Mouse (Mus musculus) stomach, postnatal 0 days (tissue): ENCODE results near the gene Hcrtr1. TPM values are rescaled to one million over a fixed set of nuclear protein-coding genes. Genes with fewer than 3 reads are reported as not detected.
A peak's percentile ranks its signal among the peaks of the same experiment; 100 is the strongest.

Source experiments
- ATAC-seq: fragments of 200-750 bp; cut with Nextera tagmentation; 2 replicates; pipeline ENCODE4 v1.8.0; 2017; ENCODE audit not compliant: low FRiP score, low TSS enrichment
- DNase-seq: peaks from one replicate; pipeline ENCODE4 v3.0.0-alpha.2; 2016; ENCODE audit warnings: low spot score
- H3K27ac ChIP-seq: fragments of 300-500 bp; sonication (generic); replicated peaks from 2 replicates; pipeline ENCODE4 v1.5.1; 2014; ENCODE audit warnings: mild to moderate bottlenecking, control low read depth
- H3K27me3 ChIP-seq: fragments of 300-500 bp; sonication (generic); 2 replicates; pipeline ENCODE4 v1.6.1; 2014; ENCODE audit warnings: low read length; ENCODE audit not compliant: control insufficient read depth, insufficient read depth
- H3K36me3 ChIP-seq: fragments of 300-500 bp; sonication (generic); 2 replicates; pipeline ENCODE4 v1.6.1; 2014; ENCODE audit warnings: low read length, mixed read lengths; ENCODE audit not compliant: control insufficient read depth, insufficient read depth
- H3K4me1 ChIP-seq: fragments of 300-500 bp; sonication (generic); replicated peaks from 2 replicates; pipeline ENCODE4 v1.6.1; 2014; ENCODE audit warnings: antibody characterized with exemption; ENCODE audit not compliant: control insufficient read depth, insufficient read depth
- H3K4me2 ChIP-seq: fragments of 300-500 bp; sonication (generic); replicated peaks from 2 replicates; pipeline ENCODE4 v1.6.1; 2014; ENCODE audit warnings: low read depth, mild to moderate bottlenecking, control low read depth, moderate library complexity
- H3K4me3 ChIP-seq: fragments of 300-500 bp; sonication (generic); 2 replicates; pipeline ENCODE4 v1.5.1; 2014; ENCODE audit warnings: low read depth, low read length, control low read depth
- H3K9ac ChIP-seq: fragments of 300-500 bp; sonication (generic); 2 replicates; pipeline ENCODE4 v1.6.1; 2014; ENCODE audit warnings: mild to moderate bottlenecking, low read length, control low read depth, mixed read lengths
- H3K9me3 ChIP-seq: fragments of 300-500 bp; sonication (generic); 2 replicates; pipeline ENCODE4 v1.6.1; 2016; ENCODE audit warnings: low read length; ENCODE audit not compliant: control insufficient read depth
- CTCF ChIP-seq: IDR thresholded peaks from 2 replicates; pipeline ENCODE4 v1.5.1; 2016; ENCODE audit warnings: antibody characterized with exemption, low read depth, mild to moderate bottlenecking, moderate library complexity
- EP300 ChIP-seq: optimal IDR thresholded peaks from 2 replicates; pipeline ENCODE3; 2016; ENCODE audit warnings: antibody characterized with exemption
- WGBS: fragments of 180-500 bp; shearing (Covaris S2); extraction: QIAGEN DNeasy Blood & Tissue Kit; methylation state at CpG from one replicate; pipeline ENCODE4 v1.1.7; 2014; 5-methylcytosine and 5-hydroxymethylcytosine counted together
- polyA plus RNA-seq: library from polyadenylated mRNA; unstranded; fragments of >200 nt; fragmentation: Nextera tagmentation; extraction: Ambion mirVana; gene quantifications from 2 replicates; pipeline ENCODE4 v1.2.1, GENCODE M21; 2015

Gene Hcrtr1
- polyA plus RNA-seq, 1 experiment from 2014 or later, result 0.39 TPM

GRCm38 (mm10) chr4:130154250-130154649 lies 15.1 kb upstream of the Hcrtr1 start:
- 57% methylated on average over 3 of the region's 3 CpGs for WGBS
- Histone ChIP-seq H3K9ac (no peak overlapping the region), H3K27me3 (no peaks in the 10 kb centered on the region), H3K9me3 (no peaks in the 10 kb centered on the region), H3K36me3 (no peaks in the 10 kb centered on the region), H3K4me2 (no peak overlapping the region), H3K27ac (no peak overlapping the region), H3K4me1 (no peaks in the 10 kb centered on the region), H3K4me3 (no peak overlapping the region)
- TF ChIP-seq EP300 (no peak), CTCF (peak; percentile 29)
- ATAC-seq (no peak), DNase-seq (no peak)

GRCm38 (mm10) chr4:130148405-130148804 lies 9.2 kb upstream of the Hcrtr1 start:
- Histone ChIP-seq H3K9ac (no peak overlapping the region), H3K4me1 (no peaks in the 10 kb centered on the region), H3K27me3 (no peaks in the 10 kb centered on the region), H3K36me3 (no peaks in the 10 kb centered on the region), H3K4me2 (no peak overlapping the region), H3K27ac (no peak overlapping the region), H3K4me3 (no peak overlapping the region), H3K9me3 (no peaks in the 10 kb centered on the region)
- no peak for ATAC-seq
- no peak for DNase-seq
- TF ChIP-seq CTCF, result no peak
- TF ChIP-seq EP300, result no peak
- 65% methylated on average over 10 of the region's 10 CpGs for WGBS

GRCm38 (mm10) chr4:130141786-130142185 lies 2.6 kb upstream of the Hcrtr1 start:
- Histone ChIP-seq H3K4me1 (0 out of 2 replicates have a peak, but pooled peaks cover 4% of the 10 kb centered on the region), H3K4me3 (no peak overlapping the region), H3K4me2 (no peak overlapping the region), H3K36me3 (no peaks in the 10 kb centered on the region), H3K27ac (no peak overlapping the region), H3K27me3 (peaks cover 9% of the 10 kb centered on the region; the same call in 1 of the 2 replicates), H3K9me3 (no peaks in the 10 kb centered on the region), H3K9ac (no peak overlapping the region)
- TF ChIP-seq CTCF, result no peak
- no peak for TF ChIP-seq EP300
- ATAC-seq, result no peak
- DNase-seq, result no peak
- 38% methylated on average over 3 of the region's 3 CpGs for WGBS

GRCm38 (mm10) chr4:130140992-130141402 lies 1.8 kb upstream of the Hcrtr1 start:
- no peak overlapping the region for H3K9ac ChIP-seq
- 35% methylated on average over 9 of the region's 9 CpGs for WGBS
- 0 out of 2 replicates have a peak, but pooled peaks cover 4% of the 10 kb centered on the region for H3K4me1 ChIP-seq
- TF ChIP-seq CTCF (no peak), EP300 (no peak)
- no peak overlapping the region for H3K4me3 ChIP-seq
- no peak overlapping the region for H3K4me2 ChIP-seq
- ATAC-seq, result no peak; the same call in 1 of the 2 replicates
- DNase-seq, result no peak
- no peak overlapping the region for H3K27ac ChIP-seq
- H3K9me3 ChIP-seq, result no peaks in the 10 kb centered on the region
- H3K36me3 ChIP-seq, result no peaks in the 10 kb centered on the region
- H3K27me3 ChIP-seq, result peaks cover 9% of the 10 kb centered on the region; the same call in 1 of the 2 replicates

GRCm38 (mm10) chr4:130138441-130139213 lies 532 bp downstream of the Hcrtr1 start:
- peaks cover 9% of the 10 kb centered on the region; the same call in 1 of the 2 replicates for H3K27me3 ChIP-seq
- no peaks in the 10 kb centered on the region for H3K9me3 ChIP-seq
- H3K36me3 ChIP-seq, result no peaks in the 10 kb centered on the region
- ATAC-seq (peak; percentile 63), DNase-seq (peak; percentile 86)
- WGBS, result under 1% methylated on average over 57 of the region's 57 CpGs
- 0 out of 2 replicates have a peak, but pooled peaks cover 4% of the 10 kb centered on the region for H3K4me1 ChIP-seq
- H3K27ac ChIP-seq, result no peak overlapping the region
- H3K4me2 ChIP-seq, result peak overlapping the region; percentile 56
- H3K4me3 ChIP-seq, result peak overlapping the region; percentile 32
- peak overlapping the region; percentile 41 for H3K9ac ChIP-seq
- TF ChIP-seq CTCF, result peak; percentile 93
- no peak for TF ChIP-seq EP300

GRCm38 (mm10) chr4:130133399-130133798 lies 5.8 kb downstream of the Hcrtr1 start:
- no peaks in the 10 kb centered on the region for H3K36me3 ChIP-seq
- no peak overlapping the region for H3K4me3 ChIP-seq
- H3K4me1 ChIP-seq, result no peaks in the 10 kb centered on the region
- no peak overlapping the region for H3K4me2 ChIP-seq
- WGBS, result 49% methylated on average over 6 of the region's 6 CpGs
- no peak overlapping the region for H3K27ac ChIP-seq
- no peaks in the 10 kb centered on the region for H3K27me3 ChIP-seq
- ATAC-seq, result no peak
- H3K9me3 ChIP-seq, result no peaks in the 10 kb centered on the region
- no peak for DNase-seq
- TF ChIP-seq CTCF, result no peak
- no peak for TF ChIP-seq EP300
- no peak overlapping the region for H3K9ac ChIP-seq
